Mouse (Mus musculus) heart, embryonic 12.5 days (tissue): ENCODE results near the gene Pole3. TPM values are rescaled to one million over a fixed set of nuclear protein-coding genes. Genes with fewer than 3 reads are reported as not detected.

Source experiments
- ATAC-seq: fragments of 200-750 bp; cut with Nextera tagmentation; 2 replicates; pipeline ENCODE4 v1.8.0; 2017; ENCODE audit warnings: moderate TSS enrichment, moderate library complexity; ENCODE audit not compliant: insufficient number of reproducible peaks, low FRiP score
- H3K27ac ChIP-seq: fragments of 300-500 bp; sonication (generic); 2 replicates; pipeline ENCODE4 v1.5.1; 2016; ENCODE audit warnings: mild to moderate bottlenecking, moderate library complexity; ENCODE audit not compliant: poor library complexity, severe bottlenecking
- H3K27me3 ChIP-seq: fragments of 300-500 bp; sonication (generic); replicated peaks from 2 replicates; pipeline ENCODE4 v1.6.1; 2016; ENCODE audit warnings: mild to moderate bottlenecking, moderate library complexity
- H3K36me3 ChIP-seq: fragments of 300-500 bp; sonication (generic); 2 replicates; pipeline ENCODE4 v1.6.1; 2016; ENCODE audit warnings: mild to moderate bottlenecking, moderate library complexity
- H3K4me1 ChIP-seq: fragments of 300-500 bp; sonication (generic); replicated peaks from 2 replicates; pipeline ENCODE4 v1.6.1; 2016; ENCODE audit warnings: mild to moderate bottlenecking
- H3K4me2 ChIP-seq: fragments of 300-500 bp; sonication (generic); 2 replicates; pipeline ENCODE4 v1.6.1; 2016; ENCODE audit warnings: mild to moderate bottlenecking, moderate library complexity
- H3K4me3 ChIP-seq: fragments of 300-500 bp; sonication (generic); 2 replicates; pipeline ENCODE4 v1.5.1; 2016; ENCODE audit warnings: mild to moderate bottlenecking
- H3K9ac ChIP-seq: fragments of 300-500 bp; sonication (generic); 2 replicates; pipeline ENCODE4 v1.6.1; 2016; ENCODE audit warnings: mild to moderate bottlenecking, moderate library complexity
- H3K9me3 ChIP-seq: fragments of 300-500 bp; sonication (generic); replicated peaks from 2 replicates; pipeline ENCODE4 v1.6.1; 2016; ENCODE audit warnings: mild to moderate bottlenecking, moderate library complexity
- WGBS: fragments of 180-500 bp; shearing (Covaris S2); methylation state at CpG from one replicate; pipeline ENCODE4 v1.1.7; 2016; 5-methylcytosine and 5-hydroxymethylcytosine counted together
- polyA plus RNA-seq: library from polyadenylated mRNA; unstranded; fragments of >200 nt; fragmentation: Nextera tagmentation; extraction: Ambion mirVana; gene quantifications from 2 replicates; pipeline ENCODE4 v1.2.1, GENCODE M21; 2016

The Pole3 gene
- polyA plus RNA-seq, 1 experiment from 2014 or later = 53.6 TPM

DNA sequence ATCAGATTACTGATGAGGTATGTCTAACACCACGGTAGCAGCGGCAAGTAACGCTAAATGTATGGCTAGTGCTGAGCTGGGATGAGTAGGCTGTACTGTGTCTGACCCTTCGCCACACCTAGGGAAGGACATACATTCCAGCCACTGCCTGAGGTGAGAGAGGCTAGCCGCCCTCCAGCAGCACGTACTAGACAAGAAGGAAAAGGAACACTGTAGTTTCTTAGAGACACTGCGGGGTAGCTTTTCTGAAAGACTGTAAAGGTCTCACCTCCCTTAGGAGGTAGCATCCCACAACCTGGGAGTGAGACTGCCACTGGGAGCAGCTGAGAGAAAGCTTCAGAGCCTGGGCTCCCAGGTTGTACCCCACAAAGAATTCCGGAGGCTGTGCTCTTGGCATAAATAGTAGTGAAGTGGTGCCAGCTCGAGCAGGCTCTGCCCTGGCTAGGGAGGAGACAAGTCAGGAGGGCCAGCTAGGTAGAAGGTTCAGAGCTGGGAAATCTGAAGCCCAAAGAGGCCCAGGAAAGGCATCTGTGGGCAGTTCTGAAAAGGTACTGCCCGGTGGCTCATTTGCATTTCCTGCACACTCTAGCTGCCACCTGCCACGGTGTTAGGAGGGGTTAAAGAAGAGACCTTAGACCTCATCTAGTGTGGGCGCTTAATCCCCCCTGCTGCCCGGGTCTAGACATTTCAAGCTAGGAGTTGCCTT lies 6.3 kb downstream of the Pole3 start:
- no peaks in the 10 kb centered on the region for H3K9me3 ChIP-seq
- peak overlapping the region; percentile 74 for H3K4me3 ChIP-seq
- no peak for ATAC-seq
- peaks cover 18% of the 10 kb centered on the region for H3K36me3 ChIP-seq
- H3K9ac ChIP-seq = peak overlapping the region; percentile 83
- WGBS = 47% methylated on average over 13 of the region's 13 CpGs
- peaks cover 48% of the 10 kb centered on the region for H3K4me1 ChIP-seq
- peak overlapping the region; percentile 84 for H3K4me2 ChIP-seq
- peak overlapping the region; percentile 85; the same call in 1 of the 2 replicates for H3K27ac ChIP-seq
- no peaks in the 10 kb centered on the region for H3K27me3 ChIP-seq

DNA sequence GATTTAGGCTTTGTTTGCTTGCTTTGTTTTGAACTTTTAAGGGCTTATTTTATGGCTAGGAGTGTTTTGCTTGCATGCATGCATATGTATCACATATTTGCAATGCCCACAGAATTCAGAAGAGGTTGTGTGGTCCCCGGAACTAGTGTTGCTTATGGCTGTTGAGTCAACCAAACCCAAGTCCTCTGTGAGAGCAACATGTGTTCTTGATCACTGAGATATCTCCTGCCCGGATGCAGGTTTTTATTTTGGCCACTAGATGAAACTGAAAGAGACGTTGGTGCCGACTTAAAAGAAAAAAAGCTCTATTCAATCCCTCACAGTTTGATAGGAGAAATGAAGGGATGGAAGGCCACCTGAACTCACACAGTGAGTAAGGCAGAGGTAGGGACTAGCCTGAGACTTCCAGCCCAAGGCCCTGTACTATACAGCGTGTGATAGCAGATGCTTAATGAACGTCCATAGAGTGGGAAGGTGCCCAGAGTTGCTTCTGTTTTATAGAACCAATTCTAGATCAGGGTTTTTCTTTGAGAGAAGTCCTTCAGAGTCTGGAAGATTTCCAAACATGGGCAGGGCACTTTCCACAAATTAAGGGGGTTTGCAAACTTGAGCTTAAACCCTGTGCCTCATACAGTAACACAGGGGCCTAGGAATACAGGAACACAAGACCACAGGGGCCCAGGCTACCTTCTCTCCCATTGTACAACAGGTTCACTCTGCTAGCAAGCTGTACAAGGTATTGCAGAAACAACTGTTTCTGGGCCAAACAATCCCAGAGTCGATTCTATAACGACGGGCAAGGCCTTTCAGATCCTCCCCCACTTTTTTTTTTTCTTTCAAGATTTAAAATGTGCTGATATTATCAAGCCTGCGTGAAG lies 7.1 kb downstream of the Pole3 start:
- H3K9me3 ChIP-seq = no peaks in the 10 kb centered on the region
- peaks cover 19% of the 10 kb centered on the region for H3K36me3 ChIP-seq
- peaks cover 48% of the 10 kb centered on the region for H3K4me1 ChIP-seq
- no peak overlapping the region; the same call in 1 of the 2 replicates for H3K9ac ChIP-seq
- H3K4me2 ChIP-seq = peak overlapping the region; percentile 84
- H3K27ac ChIP-seq = peak overlapping the region; percentile 82
- WGBS = 74% methylated on average over 10 of the region's 10 CpGs
- no peaks in the 10 kb centered on the region for H3K27me3 ChIP-seq
- ATAC-seq = no peak
- peak overlapping the region; percentile 74; the same call in 1 of the 2 replicates for H3K4me3 ChIP-seq

DNA sequence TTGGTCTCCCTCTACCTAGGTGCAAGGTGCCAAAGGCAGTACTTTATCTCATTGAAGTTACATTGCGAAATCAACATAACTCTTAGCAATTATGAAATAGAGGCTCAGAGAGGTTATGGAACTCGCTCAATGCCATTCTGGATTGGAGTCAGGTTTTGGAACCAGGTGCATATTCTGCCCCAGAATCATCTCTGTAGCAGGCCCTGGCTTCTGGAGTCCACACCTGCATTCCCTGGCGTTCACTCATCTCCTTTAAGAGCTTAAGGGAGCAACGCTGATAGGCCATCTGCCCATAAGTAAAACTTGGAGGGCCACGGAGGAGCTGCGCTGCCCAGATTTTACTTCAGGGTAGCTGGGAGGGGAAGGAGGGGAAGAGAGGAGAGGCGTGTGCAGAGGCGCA lies 7.8 kb downstream of the Pole3 start:
- no peak for ATAC-seq
- H3K27ac ChIP-seq = peak overlapping the region; percentile 82
- 82% methylated on average over 8 of the region's 8 CpGs for WGBS
- peaks cover 48% of the 10 kb centered on the region for H3K4me1 ChIP-seq
- no peaks in the 10 kb centered on the region for H3K27me3 ChIP-seq
- H3K4me2 ChIP-seq = peak overlapping the region; percentile 84
- peaks cover 19% of the 10 kb centered on the region for H3K36me3 ChIP-seq
- no peaks in the 10 kb centered on the region for H3K9me3 ChIP-seq
- H3K9ac ChIP-seq = no peak overlapping the region
- no peak overlapping the region; the same call in 1 of the 2 replicates for H3K4me3 ChIP-seq

DNA sequence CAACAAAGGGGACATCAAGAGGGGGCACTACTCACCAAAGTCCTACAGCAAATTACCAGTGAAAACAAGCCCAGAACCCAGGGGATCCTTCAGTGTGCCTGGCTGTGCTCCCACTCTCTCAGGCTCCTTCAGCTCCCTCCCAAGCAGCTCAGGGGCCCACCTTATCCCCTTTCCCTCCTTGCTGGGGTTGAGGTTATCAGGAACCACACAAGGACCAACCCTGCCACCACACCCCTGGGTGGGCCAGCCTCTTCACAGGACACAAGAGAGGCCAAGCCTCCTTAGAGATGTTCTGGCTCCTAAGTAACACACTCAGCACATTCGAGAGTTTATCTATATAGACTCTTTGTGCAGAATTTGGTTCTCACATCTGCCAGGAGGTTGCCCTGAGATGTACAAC lies 8.3 kb downstream of the Pole3 start:
- Histone ChIP-seq H3K4me1 (peaks cover 48% of the 10 kb centered on the region), H3K4me3 (peak overlapping the region; percentile 20; the same call in 1 of the 2 replicates), H3K9ac (peak overlapping the region; percentile 56; the same call in 1 of the 2 replicates), H3K27me3 (no peaks in the 10 kb centered on the region), H3K9me3 (no peaks in the 10 kb centered on the region), H3K4me2 (peak overlapping the region; percentile 84), H3K36me3 (peaks cover 24% of the 10 kb centered on the region), H3K27ac (peak overlapping the region; percentile 82)
- WGBS = 45% methylated on average over 1 of the region's 1 CpGs
- ATAC-seq = peak; percentile 56

DNA sequence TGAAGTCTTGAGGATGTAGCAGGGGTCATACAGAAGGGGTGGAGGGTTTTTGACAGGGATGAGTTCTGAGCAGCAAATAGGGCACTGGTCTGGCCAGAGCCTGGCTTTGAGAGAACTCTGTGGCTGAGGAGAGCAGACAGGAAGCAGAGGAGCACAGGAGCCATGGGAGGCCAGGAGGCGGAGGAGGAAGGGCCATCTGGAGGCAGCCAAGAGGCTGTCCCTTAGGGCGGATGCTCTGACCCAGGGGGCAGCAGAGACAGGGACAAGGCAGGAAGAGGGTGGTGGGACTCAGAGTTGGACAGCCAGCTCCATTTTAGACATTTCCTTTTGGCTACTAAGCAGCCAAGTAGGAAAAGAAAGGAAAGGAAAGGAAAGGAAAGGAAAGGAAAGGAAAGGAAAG lies 8.8 kb downstream of the Pole3 start:
- peaks cover 29% of the 10 kb centered on the region for H3K36me3 ChIP-seq
- H3K4me1 ChIP-seq = peaks cover 48% of the 10 kb centered on the region
- H3K27ac ChIP-seq = peak overlapping the region; percentile 82
- peak overlapping the region; percentile 22 for H3K4me3 ChIP-seq
- WGBS = 18% methylated on average over 2 of the region's 2 CpGs
- peak overlapping the region; percentile 26; the same call in 1 of the 2 replicates for H3K9ac ChIP-seq
- no peaks in the 10 kb centered on the region for H3K27me3 ChIP-seq
- no peaks in the 10 kb centered on the region for H3K9me3 ChIP-seq
- ATAC-seq = peak; percentile 60
- H3K4me2 ChIP-seq = peak overlapping the region; percentile 84

DNA sequence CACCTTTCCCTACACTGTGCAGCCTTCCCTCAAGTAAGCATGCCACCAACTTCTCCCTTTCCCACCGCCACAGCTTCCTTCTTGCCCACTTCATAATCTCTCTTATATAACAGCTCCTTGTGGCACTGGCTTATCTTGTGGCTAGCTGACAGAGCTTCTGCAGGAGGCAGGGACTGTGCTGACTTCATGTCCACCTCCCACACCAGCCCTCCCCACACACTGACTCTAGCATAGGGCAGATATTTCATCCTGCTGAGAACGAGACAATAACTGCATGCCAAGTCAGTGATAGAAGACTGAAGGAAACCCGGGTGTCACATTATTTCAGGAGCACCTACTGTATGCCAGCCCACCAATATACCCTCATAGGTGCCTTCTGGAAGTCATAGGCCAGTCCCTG lies 9.4 kb downstream of the Pole3 start:
- H3K4me1 ChIP-seq = peaks cover 48% of the 10 kb centered on the region
- H3K4me2 ChIP-seq = peak overlapping the region; percentile 84
- ATAC-seq = no peak
- H3K27me3 ChIP-seq = no peaks in the 10 kb centered on the region
- no peaks in the 10 kb centered on the region for H3K9me3 ChIP-seq
- WGBS = 33% methylated on average over 3 of the region's 3 CpGs
- peak overlapping the region; percentile 82 for H3K27ac ChIP-seq
- H3K4me3 ChIP-seq = peak overlapping the region; percentile 22
- H3K36me3 ChIP-seq = peaks cover 35% of the 10 kb centered on the region
- peak overlapping the region; percentile 26; the same call in 1 of the 2 replicates for H3K9ac ChIP-seq

DNA sequence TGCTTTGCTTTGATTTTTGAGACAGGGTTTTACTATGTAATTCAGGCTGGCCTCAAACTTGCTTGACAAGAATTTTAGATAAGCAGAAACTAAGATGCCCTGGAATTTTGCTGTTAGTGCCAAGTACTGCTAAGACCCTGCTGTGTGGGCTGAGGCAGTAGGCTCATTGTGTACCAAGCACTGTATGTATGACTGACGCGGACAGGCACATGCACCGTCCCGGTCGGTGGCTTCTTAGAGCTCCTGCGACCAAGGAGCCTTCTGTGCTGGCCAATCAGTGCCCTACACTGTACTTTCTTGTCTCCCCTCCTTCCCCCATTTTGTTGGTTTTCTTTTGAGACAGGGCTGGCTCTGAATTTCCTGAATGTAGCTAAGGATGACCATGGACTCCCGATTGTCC lies 9.9 kb downstream of the Pole3 start:
- H3K36me3 ChIP-seq = peaks cover 40% of the 10 kb centered on the region
- H3K4me2 ChIP-seq = peak overlapping the region; percentile 84
- H3K27me3 ChIP-seq = no peaks in the 10 kb centered on the region
- no peak for ATAC-seq
- no peaks in the 10 kb centered on the region for H3K9me3 ChIP-seq
- 62% methylated on average over 7 of the region's 7 CpGs for WGBS
- H3K27ac ChIP-seq = peak overlapping the region; percentile 82
- peak overlapping the region; percentile 22; the same call in 1 of the 2 replicates for H3K4me3 ChIP-seq
- H3K9ac ChIP-seq = no peak overlapping the region
- H3K4me1 ChIP-seq = peaks cover 48% of the 10 kb centered on the region

DNA sequence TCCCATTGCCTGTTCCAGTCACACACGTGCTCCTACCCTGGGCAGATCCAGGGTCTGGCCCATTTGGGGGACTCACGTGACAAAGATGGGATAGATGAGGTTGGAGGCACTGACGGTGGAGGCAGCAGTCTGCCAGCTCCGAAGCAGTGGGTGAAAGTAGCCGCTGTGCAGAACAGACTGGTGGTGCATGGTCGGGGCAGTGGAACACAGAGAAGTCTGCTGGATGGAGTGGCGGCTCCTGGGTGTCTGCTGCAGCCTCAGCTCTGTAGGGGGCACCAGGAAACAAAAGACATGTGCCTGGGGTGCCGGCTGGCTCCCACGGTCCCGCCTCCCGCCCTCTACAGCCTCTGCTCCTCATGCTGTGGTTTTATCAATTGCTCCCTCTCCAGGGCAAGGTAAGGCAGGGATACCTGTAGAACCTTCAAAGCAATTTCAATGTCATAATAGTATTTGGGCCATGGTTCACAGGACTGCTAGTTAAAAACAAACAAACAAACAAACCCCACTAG lies 10.8 kb downstream of the Pole3 start:
- Histone ChIP-seq H3K4me1 (peaks cover 46% of the 10 kb centered on the region), H3K27me3 (no peaks in the 10 kb centered on the region), H3K9me3 (no peaks in the 10 kb centered on the region), H3K9ac (0 out of 2 replicates have a peak overlapping the region, but pooled peaks have one; percentile 9), H3K4me2 (0 out of 2 replicates have a peak overlapping the region, but pooled peaks have one; percentile 15), H3K36me3 (peaks cover 49% of the 10 kb centered on the region), H3K27ac (no peak overlapping the region), H3K4me3 (no peak overlapping the region)
- no peak for ATAC-seq
- WGBS = 49% methylated on average over 11 of the region's 11 CpGs

DNA sequence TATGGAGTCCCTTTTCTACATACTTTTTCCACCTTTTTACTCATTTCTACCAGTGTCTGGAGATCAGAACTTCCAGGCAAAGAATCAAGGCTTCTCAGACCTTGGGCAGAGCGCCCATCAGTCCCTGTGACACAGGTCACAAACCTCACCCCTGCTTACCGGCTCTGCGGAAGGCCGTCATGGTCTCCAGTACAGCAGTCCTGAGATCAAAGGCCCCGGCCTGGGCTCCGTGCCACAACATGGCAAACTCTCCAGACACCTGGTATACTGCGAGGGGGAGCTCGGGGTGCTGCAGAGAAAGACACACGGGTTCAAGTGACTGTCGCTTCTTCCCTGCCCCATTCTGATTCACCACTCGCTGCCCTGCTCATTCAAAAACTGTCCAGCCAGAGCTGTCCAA lies 14.9 kb downstream of the Pole3 start:
- no peaks in the 10 kb centered on the region for H3K27me3 ChIP-seq
- H3K36me3 ChIP-seq = peaks cover 68% of the 10 kb centered on the region
- 88% methylated on average over 11 of the region's 11 CpGs for WGBS
- H3K4me3 ChIP-seq = no peak overlapping the region
- no peak for ATAC-seq
- H3K9me3 ChIP-seq = no peaks in the 10 kb centered on the region
- no peak overlapping the region for H3K9ac ChIP-seq
- H3K4me2 ChIP-seq = no peak overlapping the region
- no peak overlapping the region for H3K27ac ChIP-seq
- peaks cover 6% of the 10 kb centered on the region for H3K4me1 ChIP-seq

DNA sequence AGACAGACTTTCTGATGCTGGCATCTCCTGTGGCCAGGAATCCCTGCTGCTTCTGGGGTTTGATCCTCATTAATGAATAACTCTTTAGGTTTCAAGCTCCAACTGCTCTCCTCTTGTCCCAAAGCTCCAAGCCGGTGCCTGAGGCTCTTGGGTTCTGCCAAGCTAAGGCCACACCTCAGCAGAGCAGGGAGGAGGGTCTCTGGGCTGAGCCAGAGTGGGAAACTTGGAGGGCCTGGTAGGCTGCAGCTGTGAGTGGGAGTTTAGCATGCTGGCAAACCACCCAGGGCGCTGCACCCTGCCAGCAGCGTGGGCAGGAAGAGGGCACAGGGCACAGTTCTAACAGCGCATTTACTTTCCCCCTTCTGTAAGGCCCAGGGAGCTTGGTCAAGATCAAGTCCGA lies 16.0 kb downstream of the Pole3 start:
- WGBS = 91% methylated on average over 5 of the region's 5 CpGs
- Histone ChIP-seq H3K9me3 (no peaks in the 10 kb centered on the region), H3K9ac (no peak overlapping the region), H3K27ac (no peak overlapping the region), H3K36me3 (peaks cover 66% of the 10 kb centered on the region), H3K4me2 (no peak overlapping the region), H3K4me1 (0 out of 2 replicates have a peak, but pooled peaks cover under 1% of the 10 kb centered on the region), H3K4me3 (no peak overlapping the region), H3K27me3 (no peaks in the 10 kb centered on the region)
- no peak for ATAC-seq

DNA sequence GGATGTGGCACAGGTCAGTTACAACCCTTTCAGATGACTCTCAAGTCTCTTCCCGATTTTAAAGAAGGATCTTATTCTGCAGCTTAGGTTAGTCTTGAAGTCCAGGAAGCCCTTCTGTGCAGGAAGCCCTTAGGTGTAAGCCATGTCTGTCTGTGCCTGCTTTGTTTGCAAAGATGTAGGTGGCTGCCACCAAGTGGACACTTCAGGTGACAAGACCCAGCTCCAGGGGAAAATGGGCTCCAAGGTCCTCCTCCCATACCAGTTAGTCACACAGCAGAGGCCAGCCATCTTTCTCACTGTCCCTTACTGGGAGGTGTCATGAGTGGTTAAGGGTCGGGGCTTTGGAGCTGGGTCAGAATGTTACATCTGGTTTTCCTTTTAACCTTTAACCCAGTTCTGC lies 18.1 kb downstream of the Pole3 start:
- H3K4me2 ChIP-seq = no peak overlapping the region
- no peaks in the 10 kb centered on the region for H3K9me3 ChIP-seq
- H3K27ac ChIP-seq = no peak overlapping the region
- H3K4me3 ChIP-seq = no peak overlapping the region
- H3K27me3 ChIP-seq = no peaks in the 10 kb centered on the region
- ATAC-seq = no peak
- H3K9ac ChIP-seq = no peak overlapping the region
- WGBS = 59% methylated on average over 2 of the region's 2 CpGs
- H3K4me1 ChIP-seq = peaks cover 8% of the 10 kb centered on the region; the same call in 1 of the 2 replicates
- peaks cover 46% of the 10 kb centered on the region for H3K36me3 ChIP-seq
